Mouse (Mus musculus) T-helper 1 cell (primary cell): ENCODE measurements at regions not wholly inside any gene's neighbourhood (a gene's known extent, or its start where the extent isn't known, plus 50 kb on each side); places are given as distances from the start of the nearest gene placed in this dataset.

ENCODE experiments used
- in situ Hi-C: fragments of 300-600 bp; cut with MboI, MseI; formaldehyde crosslinking; loops from one replicate; pipeline ENCODE4 v1.15.1; 2025; ENCODE audit warnings: high pct_unique_total_duplicates

GRCm38 (mm10) chr3:46343508-46343907 is 104.5 kb downstream of the Pabpc4l start:
- in situ Hi-C loops, result loop anchor here (10.0 kb wide), 1 partner anchor 1671 kb away; no protein-coding TSS in a partner anchor

- in situ Hi-C loops, result loop anchor here (10.0 kb wide), 1 partner anchor 1674 kb away; no protein-coding TSS in a partner anchor
These were observed 107.3 kb downstream of the Pabpc4l start for GRCm38 (mm10) chr3:46340648-46341280.

- in situ Hi-C loops, result no loop called here
These were observed 113.5 kb downstream of the Pabpc4l start for GRCm38 (mm10) chr3:46334519-46334918.

GRCm38 (mm10) chr3:46324925-46325324 is 123.1 kb downstream of the Pabpc4l start:
- in situ Hi-C loops, result no loop called here
